Mouse (Mus musculus) neutrophil, adult 59 days (primary cell): ENCODE measurements around the gene Klra10. TPM values are rescaled to one million over a fixed set of nuclear protein-coding genes. Genes with fewer than 3 reads are reported as not detected.

Experiments used
- total RNA-seq, 2 experiments: library from RNA; stranded (reverse); gene quantifications; 1 replicate in 1 of 2; 2 replicates in 1 of 2; pipeline ENCODE4 v1.2.4; 2023

The Klra10 gene
- total RNA-seq, result 1 to 10 TPM; 1.4 to 1.6 TPM

DNA sequence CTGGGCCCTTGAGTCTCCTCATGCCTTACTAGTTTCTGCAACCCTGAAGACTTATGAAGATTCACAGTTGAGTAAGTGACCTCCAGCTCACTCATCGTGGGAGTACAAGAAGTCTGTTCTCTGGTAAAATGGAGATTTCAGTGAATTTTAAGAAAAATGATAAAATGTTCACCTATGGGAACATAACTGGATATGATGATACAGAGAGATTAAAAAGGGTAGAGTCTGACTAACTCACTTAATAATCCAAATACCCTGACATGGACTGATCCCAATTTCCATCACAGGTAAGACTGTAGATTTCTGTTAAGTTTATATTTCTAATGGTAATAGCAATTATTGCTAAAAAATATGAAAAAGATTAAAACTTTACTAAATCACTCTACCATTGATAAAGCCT lies at the start of gene Klra10:
TSS of gene Klra10 (minus strand) at position 101 of the 400 bp plus-strand sequence.

GRCm38 (mm10) chr6:130233222-130233621 lies 48.5 kb downstream of the Klra10 start, which contains the start of gene Klra7:
Klra7 (minus strand) TSS chr6:130233322.

Other genes with a start within 250 kb of the Klra10 start
- not detected for gene Klra4, start 214.7 kb downstream of the Klra10 start, total RNA-seq
- 1 to 10 TPM in 1 of 2 experiments, under 1 TPM in 1; 0.93 to 1.4 TPM for gene Klra8, start 152.0 kb downstream of the Klra10 start, total RNA-seq
- gene Klra9, start 88.8 kb downstream of the Klra10 start, total RNA-seq, result under 1 TPM; 0.56 to 0.64 TPM
- gene Klra7, start 48.6 kb downstream of the Klra10 start, total RNA-seq, result not detected
- 1 to 10 TPM in 1 of 2 experiments, under 1 TPM in 1; 0.64 to 1.2 TPM for gene Klra3, start 55.6 kb upstream of the Klra10 start, total RNA-seq
- gene Klra1, start 104.9 kb upstream of the Klra10 start, total RNA-seq, result not detected